Mouse (Mus musculus): Measurements from ENCODE around the gene Bard1. TPM values are rescaled to one million over a fixed set of nuclear protein-coding genes. Genes with fewer than 3 reads are reported as not detected.

Bard1 gene
- 1 to 10 TPM; 4.2 to 4.6 TPM for total RNA-seq (2021)
- long read RNA-seq, experiment 1, full-length matches to known transcripts: 1 of 1 reads
- long read RNA-seq, experiment 1, partial matches to known transcripts: 0 of 1 reads
- long read RNA-seq, experiment 1, other reads (novel, unspliced or antisense): 0 of 1 reads
- long read RNA-seq, experiment 2, partial matches to known transcripts: 0 of 1 reads
- long read RNA-seq, experiment 2, other reads (novel, unspliced or antisense): 1 of 1 reads

GRCm38 (mm10) chr1:71102344-71103173 is at the start of gene Bard1:
Gene Bard1 (minus strand): TSS chr1:71103146.
- peak; percentile 70 to 90 for DNase-seq (ENCODE audit: low spot score in 2 of 2)

DNA sequence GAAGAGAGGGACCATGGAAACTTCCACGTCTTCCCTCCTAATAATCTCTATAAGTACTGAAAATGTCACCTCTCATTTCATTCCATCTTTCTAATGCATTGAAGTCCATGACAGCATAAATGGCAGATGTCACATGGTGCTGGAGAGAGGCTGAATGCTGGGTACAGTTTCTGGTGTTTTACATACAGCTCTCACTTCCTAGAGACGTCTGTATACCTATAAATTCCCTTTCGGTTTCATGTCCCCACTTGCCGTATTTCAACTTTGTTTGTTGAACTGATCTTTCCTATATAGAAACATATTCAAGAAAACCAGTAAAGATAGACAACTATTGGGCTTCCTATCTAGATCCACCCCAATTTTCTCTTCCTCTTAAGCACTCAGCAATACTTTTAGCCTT is 24.2 kb upstream of the Bard1 start:
- DNase-seq (ENCODE audit: low spot score in 2 of 2): no peak

- no peak for DNase-seq (ENCODE audit: low spot score in 2 of 2)
Observed at GRCm38 (mm10) chr1:71118511-71118910, 15.6 kb upstream of the Bard1 start.

GRCm38 (mm10) chr1:71117253-71117652 is 14.3 kb upstream of the Bard1 start:
- DNase-seq (ENCODE audit: low spot score in 2 of 2): no peak

DNA sequence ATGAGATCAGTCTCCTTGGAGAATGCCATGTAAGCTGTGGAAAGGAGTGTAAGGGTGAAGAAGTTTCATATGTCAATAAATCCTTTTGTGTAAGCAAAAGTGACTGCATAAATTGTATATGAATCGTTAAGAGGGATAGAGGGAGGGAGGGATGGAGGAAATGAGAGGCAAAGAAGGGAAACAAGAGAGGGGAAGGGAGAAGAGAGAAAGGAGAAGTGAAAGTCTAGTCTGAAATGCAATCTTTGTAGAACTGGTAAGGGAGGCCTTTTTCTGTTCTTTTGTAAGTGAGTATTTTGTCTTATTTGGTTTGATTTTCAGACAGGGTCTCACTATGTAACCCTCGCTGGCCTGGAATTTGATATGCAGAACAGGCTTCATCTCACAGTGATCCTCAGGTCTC is 12.8 kb upstream of the Bard1 start:
- no peak for DNase-seq (ENCODE audit: low spot score in 2 of 2)

DNA sequence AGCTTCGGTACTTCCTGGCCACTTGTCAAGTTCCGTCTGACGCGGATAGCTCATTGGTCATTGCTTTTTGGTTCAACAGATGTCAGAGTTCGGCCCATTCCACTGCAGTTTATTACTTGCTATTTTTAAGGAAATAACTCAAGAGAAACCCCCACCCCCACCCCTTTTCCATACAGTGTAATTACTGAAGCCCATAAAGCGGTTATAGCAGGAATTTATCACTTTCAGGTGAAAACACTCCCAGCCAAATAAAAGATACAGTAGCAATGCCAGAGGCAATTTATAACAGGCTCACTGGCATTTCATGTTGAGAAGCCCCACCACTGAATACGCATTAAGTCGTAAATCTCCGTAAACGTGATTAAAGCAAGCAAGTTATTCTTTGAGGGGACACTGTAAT is 6.9 kb upstream of the Bard1 start:
- DNase-seq (ENCODE audit: low spot score in 2 of 2): no peak

GRCm38 (mm10) chr1:71106127-71106526 is 3.2 kb upstream of the Bard1 start:
- DNase-seq (ENCODE audit: low spot score in 2 of 2): no peak

DNA sequence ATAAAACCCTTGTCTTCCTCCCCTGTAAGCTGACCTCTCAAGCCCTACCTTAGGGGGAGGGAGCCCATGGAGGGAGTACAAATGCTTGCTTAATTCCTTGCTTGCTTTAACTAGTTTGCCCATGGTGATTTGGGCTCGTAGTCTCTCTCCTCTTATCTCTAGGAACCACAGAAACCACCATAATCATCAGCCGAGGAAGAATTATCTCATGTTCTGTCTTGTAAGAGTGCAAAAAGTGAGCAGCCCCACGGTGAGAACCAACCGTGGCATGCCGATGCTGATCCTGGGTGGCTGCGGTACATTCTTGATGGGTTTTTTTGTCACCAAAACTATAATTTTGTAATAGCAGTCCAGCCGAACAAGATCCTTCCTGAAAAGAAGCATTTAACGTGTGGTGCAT is 2.8 kb upstream of the Bard1 start:
- no peak for DNase-seq (ENCODE audit: low spot score in 2 of 2)

DNA sequence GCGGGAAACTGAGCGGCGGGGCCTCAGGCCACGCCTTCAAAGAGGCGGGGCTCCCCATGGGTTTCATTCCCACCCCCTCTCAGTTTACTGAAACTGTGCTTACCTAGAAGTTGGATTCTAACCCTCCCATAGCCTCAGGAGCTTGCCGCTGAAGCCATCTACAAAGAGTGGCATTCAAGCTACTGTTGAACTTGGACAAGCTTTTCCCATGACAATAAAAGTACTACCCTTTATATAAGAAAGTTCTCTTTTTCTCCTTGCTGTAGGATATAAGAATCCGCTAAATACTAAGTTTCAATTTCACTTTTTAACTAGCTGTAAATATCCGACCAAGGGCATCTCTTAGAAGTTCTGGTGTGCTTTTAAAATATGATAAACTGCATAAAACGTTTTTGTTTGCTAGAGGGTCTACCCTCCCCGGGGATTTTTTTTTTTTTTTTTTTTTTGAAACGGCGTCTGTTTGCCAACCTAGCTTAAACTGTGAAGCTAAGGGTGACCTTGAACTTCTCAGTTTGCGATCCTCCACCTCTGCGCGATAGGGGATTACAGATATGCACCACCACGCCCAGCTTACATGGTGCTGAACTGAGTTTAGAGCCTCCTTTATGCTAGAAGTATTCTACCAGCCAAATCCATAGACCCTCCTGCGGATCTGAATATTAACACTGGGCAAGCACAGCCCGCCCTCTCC is 373 bp upstream of the Bard1 start:
- no peak for DNase-seq (ENCODE audit: low spot score in 2 of 2)

GRCm38 (mm10) chr1:71101369-71101970 is 1.5 kb downstream of the Bard1 start:
- no peak for DNase-seq (ENCODE audit: low spot score in 2 of 2)

GRCm38 (mm10) chr1:71100591-71101368 is 2.2 kb downstream of the Bard1 start:
- DNase-seq (ENCODE audit: low spot score in 2 of 2): no peak

- no peak for DNase-seq (ENCODE audit: low spot score in 2 of 2)
Observed at GRCm38 (mm10) chr1:71099945-71100515, 2.9 kb downstream of the Bard1 start.

- DNase-seq (ENCODE audit: low spot score in 2 of 2): no peak
Observed at GRCm38 (mm10) chr1:71096031-71096430, 6.9 kb downstream of the Bard1 start.

DNA sequence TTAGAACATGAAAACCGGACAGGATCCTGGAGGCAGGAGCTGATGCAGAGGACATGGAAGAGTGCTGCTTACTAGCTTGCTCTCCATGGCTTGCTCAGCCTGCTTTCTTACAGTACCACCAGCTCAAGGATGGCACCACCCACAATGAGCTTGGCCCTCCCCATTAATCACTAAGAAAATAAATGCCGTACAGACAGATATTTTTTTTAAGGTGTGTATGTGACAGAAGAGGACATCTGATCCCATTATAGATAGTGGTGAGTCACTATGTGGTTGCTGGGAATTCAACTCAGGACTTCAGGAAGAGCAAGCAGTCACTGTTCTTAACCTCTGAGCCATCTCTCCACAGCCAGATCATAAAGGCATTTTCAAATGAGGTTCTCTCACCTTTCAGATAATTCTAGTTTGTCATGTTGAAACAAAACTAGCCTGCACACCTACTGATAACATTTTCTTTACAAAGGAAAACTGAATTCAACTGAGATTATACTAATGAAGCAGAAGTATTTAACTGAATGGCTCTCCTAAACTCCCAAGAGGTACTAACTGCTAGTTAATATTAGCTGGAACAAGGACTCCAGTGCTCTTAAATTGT is 7.6 kb downstream of the Bard1 start:
- no peak for DNase-seq (ENCODE audit: low spot score in 2 of 2)

- DNase-seq (ENCODE audit: low spot score in 2 of 2): no peak
Observed at GRCm38 (mm10) chr1:71075651-71076050, 27.3 kb downstream of the Bard1 start.

- no peak for DNase-seq (ENCODE audit: low spot score in 2 of 2)
Observed at GRCm38 (mm10) chr1:71070771-71071170, 32.2 kb downstream of the Bard1 start.

DNA sequence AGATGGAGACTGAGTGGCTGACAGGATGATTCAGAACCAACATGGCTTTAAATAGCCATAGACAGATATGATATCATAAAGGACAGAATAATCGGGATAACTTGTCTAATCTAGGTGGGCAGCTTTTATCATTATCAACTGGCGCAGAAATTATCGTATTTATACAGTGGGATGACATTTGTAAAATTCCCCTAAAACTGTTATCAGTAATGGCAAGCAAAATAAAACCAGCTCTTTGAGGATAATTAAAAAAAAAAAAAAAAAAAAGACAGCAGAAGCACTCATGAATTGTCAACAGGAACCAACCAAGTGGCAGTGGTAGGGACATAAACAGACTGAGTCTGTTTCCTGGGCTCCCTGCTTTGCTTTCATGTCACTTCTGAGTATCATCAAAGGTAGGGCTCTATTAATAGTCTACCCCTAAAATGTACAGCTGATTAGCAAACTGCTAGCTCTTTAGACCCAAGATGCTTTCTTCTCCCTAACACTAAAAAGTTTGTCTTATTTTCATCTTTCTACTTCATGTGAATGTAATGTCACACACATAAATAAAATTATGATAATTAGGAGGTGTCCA is 34.1 kb downstream of the Bard1 start:
- no peak for DNase-seq (ENCODE audit: low spot score in 2 of 2)

GRCm38 (mm10) chr1:71063885-71064492 is 39.0 kb downstream of the Bard1 start:
- DNase-seq (ENCODE audit: low spot score in 2 of 2): no peak

DNA sequence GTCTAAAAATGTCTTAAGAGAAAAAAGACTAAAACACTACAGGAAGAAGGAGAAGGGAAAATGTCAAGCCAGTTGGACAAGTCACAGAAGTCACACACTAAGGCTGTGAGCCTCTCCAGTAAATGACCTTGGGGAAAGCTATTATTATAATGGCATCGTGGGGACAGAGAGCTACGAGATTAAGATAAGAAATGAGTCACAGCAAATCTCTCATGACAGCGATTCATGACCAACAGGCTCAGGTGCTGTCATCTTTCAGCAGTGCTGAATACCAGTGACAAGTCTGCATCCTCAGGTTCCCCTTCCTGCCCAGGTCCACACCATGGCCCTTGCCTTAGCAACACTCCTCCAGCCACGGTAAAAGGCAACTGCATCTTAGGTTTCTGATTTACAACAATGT is 46.8 kb downstream of the Bard1 start:
- no peak for DNase-seq (ENCODE audit: low spot score in 2 of 2)
